Mouse (Mus musculus) CH12.LX (cell line): ENCODE data around the gene Lin52.

ENCODE experiments used
- CHD2 ChIP-seq: IDR thresholded peaks from 2 replicates; pipeline ENCODE4 v1.6.1; 2011; ENCODE audit warnings: low read length, improper control_type of control experiment
- CTCF ChIP-seq, 2 experiments: IDR thresholded peaks in 1 of 2; conservative IDR thresholded peaks in 1 of 2; 2 replicates each; pipeline ENCODE4 v1.5.1; 2011 to 2012; ENCODE audit warnings: low read depth in 2 of 2, low read length in 2 of 2, improper control_type of control experiment in 1 of 2, inconsistent platforms in 1 of 2, mild to moderate bottlenecking in 1 of 2, moderate library complexity in 1 of 2
- KAT2A ChIP-seq: IDR thresholded peaks from 2 replicates; pipeline ENCODE4 v1.6.1; 2012; ENCODE audit warnings: low read length, improper control_type of control experiment, inconsistent platforms; ENCODE audit not compliant: insufficient replicate concordance
- MAZ ChIP-seq: IDR thresholded peaks from 2 replicates; pipeline ENCODE4 v1.6.1; 2012; ENCODE audit warnings: low read depth, mild to moderate bottlenecking, inconsistent platforms, low read length, improper control_type of control experiment, moderate library complexity
- NELFE ChIP-seq: IDR thresholded peaks from 2 replicates; pipeline ENCODE4 v1.6.1; 2011; ENCODE audit warnings: low read depth, low read length, improper control_type of control experiment
- SIN3A ChIP-seq: IDR thresholded peaks from 2 replicates; pipeline ENCODE4 v1.6.1; 2012; ENCODE audit warnings: low read length, improper control_type of control experiment, inconsistent platforms
- TCF12 ChIP-seq: IDR thresholded peaks from 2 replicates; pipeline ENCODE4 v1.6.1; 2014; ENCODE audit warnings: low read depth, mild to moderate bottlenecking, inconsistent platforms, low read length, improper control_type of control experiment
- ZMIZ1 ChIP-seq: IDR thresholded peaks from 2 replicates; pipeline ENCODE4 v1.6.1; 2012; ENCODE audit warnings: low read depth, mild to moderate bottlenecking, inconsistent platforms, low read length, improper control_type of control experiment

GRCm38 (mm10) chr12:84429825-84430224 is 21.4 kb upstream of the Lin52 start:
- TF ChIP-seq ZMIZ1: no peak
- no peak for TF ChIP-seq TCF12
- TF ChIP-seq CHD2: no peak
- TF ChIP-seq MAZ: no peak
- TF ChIP-seq NELFE: no peak
- TF ChIP-seq CTCF (conservative IDR thresholded peaks at IDR 0.05 in 1 of 2, IDR thresholded peaks at IDR 0.05 in 1 of 2; ENCODE audit: low read depth in 2 of 2, low read length in 2 of 2): no peak
- no peak for TF ChIP-seq KAT2A
- no peak for TF ChIP-seq SIN3A
